Mouse (Mus musculus) heart, adult 8-10 months (tissue): ENCODE results near the gene Prdm5. TPM values are rescaled to one million over a fixed set of nuclear protein-coding genes. Genes with fewer than 3 reads are reported as not detected.

ENCODE experiments used
- DNase-seq: peaks from one replicate; pipeline ENCODE4 v3.0.0; 2022; ENCODE audit warnings: low spot score
- total RNA-seq, 4 experiments: library from RNA; stranded (reverse); gene quantifications; 2 replicates each; pipeline ENCODE4 v1.2.4; 2022

The Prdm5 gene
- total RNA-seq, 4 experiments from 2014 or later, result 5.2 to 10.1 (median 8.9) TPM

- DNase-seq, result no peak
Observed at GRCm38 (mm10) chr6:65932776-65933175, 154.0 kb downstream of the Prdm5 start.

- DNase-seq, result no peak
Observed at GRCm38 (mm10) chr6:65933177-65933576, 154.4 kb downstream of the Prdm5 start.

GRCm38 (mm10) chr6:65935566-65936281 lies 156.9 kb downstream of the Prdm5 start:
- no peak for DNase-seq

- no peak for DNase-seq
Observed at GRCm38 (mm10) chr6:65950492-65950891, 171.7 kb downstream of the Prdm5 start.

GRCm38 (mm10) chr6:65952309-65952708 lies 173.5 kb downstream of the Prdm5 start, which contains the start of gene 4930544G11Rik:
Gene 4930544G11Rik (plus strand): TSS chr6:65952609.
- DNase-seq, result no peak

GRCm38 (mm10) chr6:65969386-65970111 lies 190.8 kb downstream of the Prdm5 start:
- DNase-seq, result no peak

- no peak for DNase-seq
Observed at GRCm38 (mm10) chr6:65970410-65970809, 191.6 kb downstream of the Prdm5 start.

Other genes starting within 250 kb of the Prdm5 start
- gene Ndnf, start 107.4 kb upstream of the Prdm5 start, total RNA-seq, result 1 to 10 TPM; 2.3 to 4.1 (median 3.9) TPM
- gene 4930544G11Rik, start 173.6 kb downstream of the Prdm5 start, total RNA-seq, result not detected